In the genomic region with DNA sequence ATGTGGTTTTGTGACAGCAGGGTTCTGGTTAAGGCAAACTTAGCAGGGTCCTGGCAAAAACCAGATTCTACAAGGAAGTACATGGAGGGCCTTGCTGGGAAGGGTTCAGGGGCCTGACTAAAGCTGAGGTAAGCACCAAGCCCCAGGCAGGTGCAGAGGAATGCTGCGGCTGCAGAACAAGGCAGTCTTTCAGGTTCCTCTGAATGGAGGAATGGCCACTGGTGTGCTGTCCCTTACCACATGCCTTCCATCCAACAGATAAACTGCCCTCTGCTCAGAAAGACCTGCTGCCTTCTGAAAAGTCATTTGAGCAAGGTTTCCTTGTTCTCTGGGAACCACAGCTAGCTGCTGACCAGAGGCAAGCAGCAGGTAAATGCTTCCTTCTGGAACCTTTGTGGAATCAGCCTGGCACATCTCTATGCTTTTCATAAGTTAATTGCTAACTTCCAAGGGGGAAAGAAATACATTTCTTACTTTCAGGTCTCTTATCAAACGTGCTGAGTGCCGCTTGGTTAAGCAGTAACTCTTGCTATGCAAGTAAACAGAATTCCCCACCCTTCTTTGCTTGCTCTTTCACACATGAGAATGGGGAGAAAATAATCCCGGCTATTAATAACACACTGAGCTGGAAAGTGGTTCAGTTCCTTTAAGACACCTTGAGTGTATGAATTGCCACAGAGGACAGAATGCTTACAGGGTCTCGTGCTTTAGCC, we compare ENCODE assay signal across 15 mouse cellular contexts.
DNase-seq lines count a peak whose midpoint lies in the region; ATAC-seq and TF ChIP-seq lines count a peak whose summit lies in the region.
"Had no signal": no experiment of that assay in that cellular context is flagged by ENCODE, and none has a peak within 500 bp of the region (broad histone marks: within the 10 kb centered on the region; RNA-seq: fewer than 3 reads in every experiment).

No protein-coding gene starts in this region.

- H3K9ac ChIP-seq in intestine, embryonic 16.5 days (ENCODE audit: low read depth, low read length): no peak overlapping the region
- no peak overlapping the region for H3K9ac ChIP-seq in stomach, embryonic 14.5 days (replicated peaks; ENCODE audit: low read depth, low read length)
- H3K9ac ChIP-seq: heart, embryonic 13.5 days had no signal

- no peaks in the 10 kb centered on the region for H3K27me3 ChIP-seq in intestine, embryonic 16.5 days (replicated peaks; ENCODE audit: control insufficient read depth, insufficient read depth, low read length)
- no peaks in the 10 kb centered on the region for H3K27me3 ChIP-seq in stomach, embryonic 14.5 days (ENCODE audit: control insufficient read depth, insufficient read depth, low read length)
- H3K27me3 ChIP-seq: heart, embryonic 13.5 days had no signal

- H3K4me1 ChIP-seq in intestine, embryonic 16.5 days (ENCODE audit: control insufficient read depth, insufficient read depth, low read length): no peaks in the 10 kb centered on the region
- no peaks in the 10 kb centered on the region for H3K4me1 ChIP-seq in lung, adult 2 months (ENCODE audit: control insufficient read depth, insufficient read depth, low read length)
- no peaks in the 10 kb centered on the region for H3K4me1 ChIP-seq in stomach, embryonic 14.5 days (ENCODE audit: control insufficient read depth, insufficient read depth, low read length)
- H3K4me1 ChIP-seq: hindbrain, embryonic 10.5 days had no signal

- no peak overlapping the region for H3K4me2 ChIP-seq in intestine, embryonic 16.5 days (ENCODE audit: low read depth, low read length)
- no peak overlapping the region for H3K4me2 ChIP-seq in stomach, embryonic 14.5 days (replicated peaks; ENCODE audit: low read depth, low read length)
- H3K4me2 ChIP-seq: heart, embryonic 13.5 days had no signal

- no peak overlapping the region for H3K4me3 ChIP-seq in intestine, embryonic 16.5 days (ENCODE audit: low read length)
- no peak overlapping the region for H3K4me3 ChIP-seq in lung, adult 2 months (replicated peaks; ENCODE audit: extremely low read depth, low read depth, low read length)
- no peak overlapping the region for H3K4me3 ChIP-seq in stomach, embryonic 14.5 days (ENCODE audit: low read depth, low read length)
- H3K4me3 ChIP-seq: heart, embryonic 13.5 days; hindbrain, embryonic 10.5 days had no signal

- TF ChIP-seq POLR2A in lung, adult 2 months (IDR thresholded peaks at IDR 0.05; ENCODE audit: borderline replicate concordance, extremely low read depth, low read depth, low read length): no peak

- TF ChIP-seq CTCF in lung, adult 2 months (IDR thresholded peaks at IDR 0.05; ENCODE audit: insufficient read depth, low read length): no peak

- ATAC-seq in intestine, embryonic 16.5 days: peak; percentile 84
- peak; percentile 76 for ATAC-seq in stomach, embryonic 14.5 days (ENCODE audit: insufficient number of reproducible peaks, insufficient read depth, low FRiP score, low read depth)
- ATAC-seq: forebrain, embryonic 16.5 days had no signal

- peak; percentile 46 for DNase-seq in kidney, adult 9 months
- peak; percentile 9 for DNase-seq in lung, adult 2 months
- DNase-seq in cerebellum, postnatal 25 days: no peak
- DNase-seq in left cerebral cortex, adult 9 months (ENCODE audit: low spot score in 2 of 2): no peak
- DNase-seq in ovary, postnatal 10 days (ENCODE audit: low spot score): no peak
- DNase-seq: cerebellum, adult 11 months; gastrocnemius, postnatal 14 days; liver; midbrain, embryonic 14.5 days had no signal

- no peaks in the 10 kb centered on the region for H3K9me3 ChIP-seq in intestine, embryonic 16.5 days (ENCODE audit: control insufficient read depth, low read length)
- H3K9me3 ChIP-seq in stomach, embryonic 14.5 days (ENCODE audit: control insufficient read depth, low read depth, low read length): no peaks in the 10 kb centered on the region
- H3K9me3 ChIP-seq: hindbrain, embryonic 10.5 days had no signal

- 56% methylated on average over 5 of the region's 5 CpGs for WGBS in intestine, embryonic 16.5 days
- 54% methylated on average over 5 of the region's 5 CpGs for WGBS in lung, adult 2 months
- 62% methylated on average over 5 of the region's 5 CpGs for WGBS in stomach, embryonic 14.5 days

- H3K27ac ChIP-seq in intestine, embryonic 16.5 days (ENCODE audit: low read length): peak overlapping the region; percentile 80
- peak overlapping the region; percentile 89 for H3K27ac ChIP-seq in stomach, embryonic 14.5 days (ENCODE audit: low read length)
- H3K27ac ChIP-seq: heart, embryonic 13.5 days; hindbrain, embryonic 10.5 days; macrophage had no signal

- H3K36me3 ChIP-seq in intestine, embryonic 16.5 days (ENCODE audit: control insufficient read depth, insufficient read depth, low read length): no peaks in the 10 kb centered on the region; the same call in 1 of the 2 replicates
- no peaks in the 10 kb centered on the region for H3K36me3 ChIP-seq in stomach, embryonic 14.5 days (ENCODE audit: control insufficient read depth, insufficient read depth, low read length)
- H3K36me3 ChIP-seq: heart, embryonic 13.5 days; hindbrain, embryonic 10.5 days had no signal

Comparison
In these comparisons a context has a peak if more than half of its experiments do, and no peak if none do; other contexts are left out.
1. DNase-seq: peak in kidney, adult 9 months (single experiment) and lung, adult 2 months (single experiment); none in cerebellum, postnatal 25 days (0 of 2), left cerebral cortex, adult 9 months (0 of 2) and ovary, postnatal 10 days (single experiment).